Mouse (Mus musculus): ENCODE results near the gene Stk40.

The Stk40 gene

DNA sequence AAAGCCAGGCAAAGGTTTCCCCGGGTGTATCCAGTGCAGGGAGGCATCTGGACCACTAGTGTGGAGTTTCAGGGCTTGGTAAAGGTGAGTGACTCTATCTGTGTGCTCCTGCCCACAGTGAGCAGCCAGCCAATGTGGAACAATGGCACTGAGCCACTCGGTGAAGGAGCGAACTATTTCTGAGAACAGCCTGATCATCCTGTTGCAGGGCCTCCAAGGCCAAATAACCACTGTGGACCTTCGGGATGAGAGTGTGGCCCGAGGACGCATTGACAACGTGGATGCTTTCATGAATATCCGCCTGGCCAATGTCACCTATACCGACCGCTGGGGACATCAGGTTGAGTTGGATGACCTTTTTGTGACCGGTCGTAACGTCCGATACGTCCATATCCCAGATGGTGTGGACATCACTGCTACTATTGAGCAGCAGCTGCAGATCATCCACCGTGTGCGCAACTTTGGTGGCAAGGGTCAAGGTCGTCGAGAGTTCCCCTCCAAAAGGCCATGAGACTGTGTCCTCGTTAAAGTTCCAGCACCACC lies 6.0 kb upstream of the Stk40 start:
- DNase-seq (ENCODE audit: low spot score): peak; percentile 32

DNA sequence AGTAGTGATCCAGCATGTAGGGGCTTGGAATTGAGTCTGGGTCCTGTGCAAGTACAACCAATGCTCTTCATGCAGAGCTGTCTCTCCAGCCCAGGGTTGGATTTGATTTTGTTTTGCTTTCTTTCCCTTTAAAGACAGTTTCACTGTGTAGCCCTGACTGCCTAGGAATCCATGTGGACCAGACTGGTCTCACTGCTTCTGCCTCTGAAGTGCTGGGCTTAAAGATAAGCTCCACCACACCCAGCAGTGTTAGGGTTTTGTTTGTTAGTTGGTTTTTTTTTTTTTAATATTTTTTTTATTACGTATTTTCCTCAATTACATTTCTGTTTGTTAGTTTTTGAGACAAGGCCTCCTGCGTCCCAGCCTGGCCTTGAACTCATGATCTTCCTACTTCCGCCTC lies 4.4 kb upstream of the Stk40 start:
- no peak for DNase-seq (ENCODE audit: low spot score)

DNA sequence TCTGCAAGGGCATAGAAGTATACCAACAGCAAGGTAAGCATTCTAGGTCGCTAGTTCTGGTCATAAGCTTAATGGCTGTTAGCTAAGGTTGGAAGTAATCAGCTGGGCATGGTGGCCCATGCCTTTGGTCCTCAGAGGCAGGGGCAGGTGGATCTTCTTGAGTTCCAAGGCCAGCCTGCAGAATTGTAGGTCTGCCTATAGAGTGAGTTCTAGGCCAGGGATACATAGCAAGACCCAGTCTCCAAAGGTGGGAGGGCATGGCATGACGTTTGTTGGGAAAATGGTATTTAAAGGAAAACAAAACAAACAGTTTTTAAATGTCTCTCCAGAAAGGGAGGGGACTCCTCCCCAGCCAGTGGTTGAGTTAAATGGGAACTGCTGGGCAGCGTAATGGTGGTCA lies 3.0 kb upstream of the Stk40 start:
- DNase-seq (ENCODE audit: low spot score): no peak

DNA sequence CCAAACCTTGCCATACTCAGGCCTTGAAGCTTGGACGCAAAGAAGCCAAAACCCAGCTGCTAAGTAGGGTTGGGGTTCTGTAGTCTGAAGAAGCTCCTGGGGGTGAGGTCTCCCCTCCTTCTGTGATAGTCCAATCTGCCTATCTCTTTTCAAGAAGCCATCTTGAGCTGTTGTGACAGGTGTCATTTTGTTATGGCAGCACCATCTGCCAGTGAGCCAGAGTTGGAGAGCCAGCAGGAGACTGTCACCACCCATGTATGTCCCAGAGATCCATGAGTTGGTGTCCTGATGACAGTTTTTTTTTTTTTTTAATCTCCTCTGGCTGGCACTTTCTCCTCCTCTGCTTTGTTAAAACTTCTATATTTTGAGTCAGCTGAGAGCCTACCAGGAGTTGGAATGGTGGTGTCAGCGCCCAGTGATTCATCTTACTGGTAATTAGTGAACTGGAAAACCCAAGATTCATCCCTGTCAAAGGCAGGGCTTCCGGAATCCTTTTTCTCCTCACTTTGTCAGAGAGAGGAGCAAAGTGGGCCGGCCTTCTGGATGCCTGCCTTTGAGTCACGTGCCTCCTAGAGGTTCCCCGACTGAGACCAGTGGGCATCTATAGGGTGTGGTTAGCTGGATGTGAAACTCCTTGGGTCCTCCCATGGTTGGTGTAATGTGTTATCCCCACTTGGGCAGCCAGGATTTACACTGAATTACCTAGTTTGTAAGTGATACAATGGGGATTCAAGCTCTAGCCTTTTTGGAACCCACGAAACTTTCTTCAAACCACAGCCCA lies 1.5 kb upstream of the Stk40 start:
- DNase-seq (ENCODE audit: low spot score): no peak

DNA sequence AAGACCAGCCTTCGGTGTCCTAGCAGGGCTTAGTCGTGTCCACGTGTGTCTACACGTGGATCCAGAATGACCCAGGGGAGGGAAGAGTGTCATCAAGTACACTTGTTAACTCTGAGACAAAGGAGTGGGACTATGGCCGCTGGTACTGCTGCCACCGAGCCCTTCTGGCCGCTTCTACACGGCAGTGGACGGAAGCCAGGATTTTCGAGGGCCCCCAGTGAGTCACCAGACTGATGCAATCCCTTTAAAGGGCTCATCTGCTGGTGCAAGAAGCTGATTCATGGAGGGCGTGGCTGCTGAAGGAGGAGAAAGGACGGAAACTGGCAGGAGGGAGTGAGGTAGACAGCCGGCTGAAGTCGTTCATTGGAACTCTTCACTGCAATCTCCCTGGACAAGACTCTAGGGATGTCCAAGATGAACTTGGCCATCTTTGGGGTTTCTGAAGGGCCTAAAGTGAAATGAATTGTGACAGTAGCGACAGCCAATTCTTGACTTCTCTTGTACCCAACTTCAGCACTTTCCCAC lies 638 bp upstream of the Stk40 start:
- peak; percentile 79 for DNase-seq (ENCODE audit: low spot score)

DNA sequence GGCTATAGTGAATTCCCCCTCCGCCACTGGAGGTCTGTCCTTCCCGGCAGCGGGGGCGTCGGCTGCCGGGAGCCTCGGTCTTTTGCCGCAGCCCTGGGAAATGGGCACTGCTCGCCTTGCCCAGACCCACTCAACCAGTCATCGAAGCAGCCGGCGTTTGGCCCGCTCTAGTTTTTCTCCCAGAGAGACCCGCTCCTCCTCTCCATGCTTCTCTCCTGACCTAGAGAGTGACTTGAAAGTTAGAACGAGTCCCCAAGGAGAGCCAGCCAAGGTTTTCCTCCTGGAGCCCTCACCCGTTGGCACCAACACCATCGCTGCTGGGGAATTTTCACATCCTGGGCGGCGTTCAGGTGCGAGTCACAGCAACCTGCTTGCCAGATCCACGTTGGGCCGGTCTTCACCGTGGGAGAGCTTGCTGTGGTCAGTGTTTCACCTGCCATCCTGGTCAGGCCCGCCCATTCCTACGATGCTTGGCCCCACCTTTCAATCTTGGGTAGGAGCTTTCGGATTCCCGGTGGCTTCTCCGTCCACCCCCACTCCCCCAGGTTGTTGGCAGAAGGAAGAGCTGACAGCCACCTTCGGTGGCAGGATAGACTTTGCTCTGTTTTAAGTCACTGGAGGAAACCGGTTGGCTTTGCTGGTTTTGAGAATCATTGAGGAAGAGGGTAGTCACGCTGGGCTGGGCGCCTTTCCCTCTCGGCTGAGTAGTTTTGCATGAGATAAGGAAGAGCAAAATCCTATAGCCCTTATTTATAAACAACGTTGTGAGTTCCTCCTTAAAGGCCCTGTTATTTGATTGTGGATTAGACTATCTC lies 711 bp downstream of the Stk40 start:
- DNase-seq (ENCODE audit: low spot score): peak; percentile 46

DNA sequence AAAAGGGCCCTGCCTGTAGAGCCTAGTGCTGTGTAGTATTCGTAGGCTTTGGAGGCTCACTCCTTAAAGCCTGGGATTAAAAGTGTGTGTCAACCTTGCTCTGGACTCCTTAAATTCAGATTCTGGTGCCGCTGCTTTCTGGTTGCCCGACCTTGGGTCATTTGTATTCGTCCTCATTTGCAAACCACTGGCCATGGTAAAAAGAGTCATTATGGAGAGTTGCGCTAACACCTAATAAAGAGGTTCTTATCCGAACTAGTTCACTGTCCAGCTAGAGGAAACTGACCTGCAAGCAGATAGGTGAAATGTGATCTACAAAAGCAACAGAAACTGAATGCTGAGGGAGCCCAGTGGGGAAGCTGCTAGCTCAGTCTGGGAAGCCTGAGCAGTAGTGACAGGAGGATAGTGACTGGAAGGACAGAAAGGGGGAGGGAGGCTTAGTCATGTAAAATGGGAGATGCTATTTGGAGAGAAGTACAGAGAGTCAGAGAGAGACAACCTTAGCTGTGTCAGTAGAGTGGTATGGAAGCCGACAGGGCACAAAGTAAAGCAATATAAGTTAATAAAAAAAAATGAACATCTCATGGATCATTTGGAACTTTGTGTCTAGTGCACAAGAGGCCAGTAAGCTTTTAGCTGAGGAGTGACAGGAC lies 1.5 kb downstream of the Stk40 start:
- DNase-seq (ENCODE audit: low spot score): no peak

DNA sequence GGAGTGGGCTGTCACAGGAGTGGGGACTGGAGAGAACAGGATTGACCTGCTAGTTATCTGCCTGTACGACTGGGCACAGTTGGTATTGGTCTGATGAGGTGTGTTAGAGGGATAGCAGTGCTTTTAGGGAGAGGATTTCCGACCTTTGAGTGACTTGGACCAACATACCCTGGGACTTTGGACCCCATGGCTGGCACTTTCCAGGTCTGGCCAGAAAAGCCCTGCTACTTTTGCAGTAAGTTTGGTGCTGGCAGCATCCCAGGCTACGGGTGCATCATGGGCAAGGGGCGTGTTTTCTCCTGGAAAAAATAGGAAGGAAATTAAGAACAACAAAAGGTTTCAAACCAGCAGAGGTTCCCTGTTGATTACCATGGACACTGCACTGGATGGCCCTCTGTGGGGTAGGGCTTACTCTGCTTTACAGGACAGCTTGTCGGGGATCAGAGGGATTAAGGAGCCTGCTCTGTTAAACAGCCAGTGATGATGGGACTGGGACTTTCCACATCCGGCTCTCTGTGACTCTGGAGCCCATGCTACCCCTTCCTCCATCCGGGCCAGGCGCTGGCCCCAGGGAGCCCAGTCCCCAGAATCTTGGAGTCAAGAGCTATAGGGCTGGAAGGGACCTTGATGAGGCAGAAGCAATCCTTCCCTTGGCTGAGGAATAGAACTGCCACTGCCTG lies 4.4 kb downstream of the Stk40 start:
- DNase-seq (ENCODE audit: low spot score): no peak

DNA sequence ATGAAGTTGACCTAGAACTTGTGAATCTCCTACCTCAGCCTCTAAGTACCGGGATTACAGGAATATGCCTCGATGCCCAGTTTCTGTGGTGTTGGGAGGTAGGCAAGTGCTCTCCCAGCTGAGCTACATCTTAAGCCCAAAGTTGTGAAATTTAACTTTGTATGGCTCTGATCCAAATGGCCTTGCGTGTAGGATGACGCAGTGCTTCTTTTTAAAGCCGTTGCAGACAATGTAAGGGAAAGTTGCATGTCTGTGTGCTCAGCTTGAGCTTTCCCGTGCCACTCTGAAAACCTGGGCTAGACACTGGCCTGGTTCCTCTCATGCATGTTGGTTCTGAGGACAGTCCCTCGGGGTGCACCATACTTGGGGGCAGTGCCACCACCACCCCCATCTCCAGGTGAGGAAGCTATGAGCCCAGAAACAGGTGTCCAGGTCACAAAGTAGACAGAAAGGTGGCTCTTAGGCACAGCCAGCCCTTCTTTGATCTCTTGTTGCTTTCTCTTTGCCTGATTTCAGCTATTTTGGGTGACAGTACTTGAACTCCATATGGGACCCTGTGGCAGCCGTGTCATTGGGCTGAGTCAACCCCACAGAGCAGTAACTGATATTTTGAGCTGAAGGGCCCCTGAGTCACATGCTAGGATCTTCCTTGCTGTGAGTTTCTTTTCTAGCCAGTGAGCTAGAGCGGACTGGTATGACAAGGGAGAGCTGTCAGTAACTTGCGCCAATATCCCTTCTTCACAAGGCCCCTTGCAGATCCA lies 6.0 kb downstream of the Stk40 start:
- DNase-seq (ENCODE audit: low spot score): no peak

DNA sequence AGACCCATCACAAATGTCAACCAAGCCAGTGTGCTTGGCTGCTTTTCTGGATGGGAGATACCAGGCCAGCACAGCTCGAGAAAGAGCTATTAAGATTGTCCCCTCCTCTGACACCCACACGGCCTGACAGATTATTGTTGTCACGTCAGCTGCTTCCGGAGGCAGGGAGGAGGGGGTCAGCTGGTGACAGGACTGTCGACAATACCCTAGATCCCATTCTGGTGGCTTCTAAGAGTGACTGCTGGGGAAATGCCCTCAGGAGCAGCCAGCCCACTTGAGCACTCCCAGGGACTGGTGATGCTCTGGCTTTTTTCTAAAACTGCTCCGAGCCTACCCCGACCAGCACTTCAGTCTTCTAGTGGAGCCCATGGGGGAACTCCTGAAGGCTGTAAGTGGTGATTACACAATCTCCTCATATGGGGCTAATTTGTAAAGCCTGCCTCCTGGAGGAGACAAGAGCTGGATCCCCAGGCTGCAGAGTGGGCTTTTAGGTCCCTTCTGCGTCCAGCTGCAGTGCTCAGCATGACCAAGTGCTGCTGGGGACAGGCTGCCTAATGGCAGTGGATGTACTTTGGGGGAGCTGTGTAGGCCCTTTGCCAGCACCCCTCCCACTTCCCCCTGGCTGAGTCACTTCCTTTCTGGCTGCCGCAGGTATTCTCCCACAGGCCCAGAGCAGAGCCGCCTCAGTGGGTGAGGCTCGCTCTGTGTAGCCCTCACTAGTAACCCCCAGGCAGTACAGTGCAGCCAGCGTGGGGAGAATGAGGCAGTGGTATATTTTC lies 6.8 kb downstream of the Stk40 start:
- DNase-seq (ENCODE audit: low spot score): peak; percentile 52

DNA sequence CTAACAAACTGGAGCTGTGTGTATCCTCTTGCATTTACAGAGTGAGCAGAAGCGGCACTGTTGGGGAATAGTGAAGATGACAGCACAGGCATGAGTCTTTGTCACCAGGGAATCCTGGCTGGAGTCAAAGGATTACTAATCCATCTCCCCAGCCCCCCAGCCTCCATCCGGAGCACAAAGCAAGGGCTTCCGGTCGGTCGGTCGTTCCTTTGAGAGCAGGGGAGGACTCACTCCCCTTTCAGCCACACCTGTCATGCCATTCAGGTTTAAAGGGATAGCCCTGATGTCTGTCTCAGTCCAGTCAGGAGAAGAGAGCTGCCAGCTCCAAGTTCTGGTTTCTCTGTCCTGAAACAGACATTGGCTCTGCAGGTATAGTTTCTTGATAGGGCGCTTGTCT lies 7.4 kb downstream of the Stk40 start:
- no peak for DNase-seq (ENCODE audit: low spot score)

DNA sequence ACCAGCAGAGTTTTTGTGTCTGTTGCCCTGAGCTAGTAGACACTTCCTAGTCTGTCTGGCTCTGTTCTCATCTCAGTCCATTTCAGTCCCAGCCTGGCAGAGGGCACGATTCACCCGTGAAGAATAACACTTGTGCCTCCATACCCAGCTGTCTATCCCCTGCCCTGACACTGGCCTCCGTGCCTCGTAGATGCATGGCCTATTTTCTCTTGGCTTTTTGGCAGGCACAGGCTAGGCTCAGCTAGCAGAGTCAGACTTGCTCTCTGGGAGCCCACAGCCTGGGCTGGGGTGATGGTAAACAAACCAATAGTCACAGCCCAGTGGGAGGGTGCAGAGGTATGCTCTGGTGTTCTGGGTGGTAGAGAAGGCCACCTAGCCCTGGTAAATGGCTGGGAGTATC lies 9.5 kb downstream of the Stk40 start:
- no peak for DNase-seq (ENCODE audit: low spot score)

DNA sequence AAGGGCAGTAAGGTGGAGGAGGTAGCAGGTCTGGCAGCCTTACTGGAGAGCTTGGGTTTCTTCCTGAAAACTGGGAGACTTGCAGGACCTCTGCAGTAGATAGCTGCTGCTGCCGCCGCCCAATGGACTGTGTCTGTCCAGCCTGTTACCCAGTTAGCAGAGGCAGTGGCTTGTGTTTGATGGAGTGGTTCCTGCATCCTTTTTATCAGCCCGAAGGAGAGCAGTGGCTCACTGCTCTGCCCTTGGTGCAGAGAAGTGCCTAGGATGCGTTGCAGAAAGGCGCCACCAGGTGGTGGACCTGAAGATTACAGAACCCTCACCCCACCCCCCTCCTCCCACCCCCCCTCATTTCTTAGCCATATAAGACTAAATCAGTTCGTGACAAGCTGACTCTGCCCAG lies 10.2 kb downstream of the Stk40 start:
- DNase-seq (ENCODE audit: low spot score): no peak

DNA sequence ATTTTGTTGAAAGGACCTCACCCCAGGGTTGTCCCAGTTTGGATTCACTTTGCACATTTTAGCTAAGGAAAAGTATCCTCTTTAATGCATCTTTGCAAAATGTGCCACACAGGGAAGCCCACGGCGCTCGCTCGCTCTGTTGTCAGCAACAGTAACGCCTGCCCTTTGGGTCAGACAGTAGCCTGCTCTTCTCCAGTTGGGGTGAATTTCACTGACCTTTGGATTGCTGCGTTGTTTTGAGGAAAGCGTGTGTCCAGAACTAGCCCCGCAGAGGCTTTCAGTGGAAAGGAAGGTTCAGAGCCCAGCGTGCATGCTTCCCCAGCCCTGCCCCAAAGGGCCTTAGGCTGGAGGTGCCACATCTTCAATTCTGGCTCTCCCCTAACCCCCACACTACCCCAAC lies 11.7 kb downstream of the Stk40 start:
- no peak for DNase-seq (ENCODE audit: low spot score)

DNA sequence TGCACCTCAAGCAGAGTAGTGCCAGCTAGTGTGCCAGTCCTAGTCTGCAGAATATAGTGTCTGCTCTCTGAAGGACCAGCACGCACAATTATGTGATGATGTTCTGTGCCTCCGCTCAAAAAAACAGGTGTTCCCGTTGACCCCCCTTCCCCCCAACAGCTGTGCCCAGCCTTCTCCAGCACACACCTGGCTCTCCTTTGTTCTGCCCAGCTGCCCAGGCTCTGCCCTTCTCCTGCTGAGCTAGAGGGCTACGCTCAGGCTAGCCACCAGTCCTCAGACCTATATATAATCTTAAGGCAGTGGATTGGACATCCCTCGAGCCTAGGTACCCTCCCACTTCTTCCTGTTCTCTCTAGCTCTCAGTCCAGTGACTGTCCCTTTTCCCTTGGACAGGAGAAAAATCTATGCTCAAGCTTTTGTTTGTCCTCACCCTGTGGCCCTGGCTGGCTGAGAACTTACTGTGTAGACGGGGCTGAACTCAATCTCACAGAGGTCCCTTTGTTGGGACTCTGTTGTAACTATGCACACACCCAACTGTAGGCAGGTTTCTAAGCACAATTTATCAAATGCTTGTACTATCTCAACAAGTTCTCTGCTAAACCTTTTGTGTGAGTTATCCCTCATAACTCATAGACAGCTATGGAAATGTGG lies 12.2 kb downstream of the Stk40 start:
- DNase-seq (ENCODE audit: low spot score): no peak

DNA sequence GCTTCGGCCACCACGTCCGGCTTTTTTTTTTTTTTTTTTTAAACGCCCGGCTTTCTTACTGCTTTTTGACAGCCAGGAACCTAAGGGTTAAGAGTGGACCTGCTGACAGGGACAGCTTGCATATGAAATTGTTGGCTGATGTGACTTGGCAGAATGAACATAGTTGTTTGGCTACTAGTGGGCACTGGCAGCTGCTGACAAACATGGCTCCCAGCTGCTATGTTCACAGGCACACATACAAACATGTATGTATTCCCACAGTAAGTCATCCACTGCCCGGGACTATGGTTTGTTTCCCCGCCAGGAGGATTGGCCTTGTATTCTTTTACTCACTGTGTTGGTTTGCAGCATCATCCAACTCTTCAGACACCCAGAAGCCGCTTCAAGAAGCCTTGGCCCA lies 13.4 kb downstream of the Stk40 start:
- DNase-seq (ENCODE audit: low spot score): no peak

DNA sequence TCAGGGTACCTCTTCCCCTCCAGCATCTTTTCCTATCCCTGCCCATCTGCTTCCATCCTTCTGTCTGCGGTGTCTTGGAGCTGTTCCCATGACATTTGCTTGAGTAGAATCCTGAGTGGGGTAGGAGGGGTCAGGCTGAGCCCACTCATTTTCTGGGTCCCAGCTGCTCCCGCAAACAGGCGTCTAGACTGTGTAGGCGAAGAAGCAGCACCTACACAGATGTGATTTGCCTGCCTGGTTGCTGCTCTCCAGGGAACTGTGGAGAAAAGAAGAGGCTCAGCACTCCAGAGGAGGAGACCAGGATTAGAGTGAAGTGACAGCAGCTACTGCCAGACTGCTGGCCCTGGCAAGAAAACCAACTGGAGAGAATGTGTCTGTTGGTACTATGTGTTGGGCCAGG lies 14.9 kb downstream of the Stk40 start:
- DNase-seq (ENCODE audit: low spot score): no peak

DNA sequence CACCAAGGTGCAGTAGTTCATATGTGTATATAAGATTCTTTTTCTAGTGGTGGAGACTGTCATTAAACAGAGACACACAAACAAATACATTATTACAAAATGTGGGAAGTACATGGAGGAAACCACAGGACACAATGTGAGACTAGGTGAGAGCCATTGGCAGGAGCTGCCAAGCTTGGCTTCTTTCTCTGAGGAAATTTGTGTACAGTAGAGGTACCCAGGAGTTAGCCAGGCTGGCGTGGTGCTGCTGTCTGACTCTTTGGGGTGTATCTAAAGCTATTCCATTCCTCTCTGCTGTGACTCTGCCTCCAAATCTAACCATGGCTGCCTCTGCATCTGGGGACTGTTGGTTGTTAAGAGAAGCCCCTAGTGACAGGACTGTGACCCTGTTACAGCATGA lies 15.3 kb downstream of the Stk40 start:
- no peak for DNase-seq (ENCODE audit: low spot score)

DNA sequence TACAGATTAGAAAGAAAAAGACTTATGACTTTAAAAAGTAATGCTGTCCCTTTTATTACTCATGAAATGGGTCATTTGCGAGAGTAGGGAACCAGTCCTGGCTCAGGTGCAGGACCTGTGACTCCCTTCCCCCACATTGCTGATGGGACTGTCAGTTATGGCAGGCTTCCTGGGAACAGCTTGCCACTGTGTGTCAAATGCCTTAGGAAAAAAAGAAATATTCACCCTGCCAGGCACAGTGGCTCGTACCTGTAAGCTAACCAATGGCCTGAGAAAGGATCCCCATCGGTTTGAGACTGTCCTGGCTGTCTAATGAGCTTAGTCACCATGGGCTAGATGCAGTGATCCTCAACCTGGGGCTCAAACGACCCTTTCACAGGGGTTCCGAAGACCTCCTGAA lies 16.3 kb downstream of the Stk40 start:
- DNase-seq (ENCODE audit: low spot score): no peak

DNA sequence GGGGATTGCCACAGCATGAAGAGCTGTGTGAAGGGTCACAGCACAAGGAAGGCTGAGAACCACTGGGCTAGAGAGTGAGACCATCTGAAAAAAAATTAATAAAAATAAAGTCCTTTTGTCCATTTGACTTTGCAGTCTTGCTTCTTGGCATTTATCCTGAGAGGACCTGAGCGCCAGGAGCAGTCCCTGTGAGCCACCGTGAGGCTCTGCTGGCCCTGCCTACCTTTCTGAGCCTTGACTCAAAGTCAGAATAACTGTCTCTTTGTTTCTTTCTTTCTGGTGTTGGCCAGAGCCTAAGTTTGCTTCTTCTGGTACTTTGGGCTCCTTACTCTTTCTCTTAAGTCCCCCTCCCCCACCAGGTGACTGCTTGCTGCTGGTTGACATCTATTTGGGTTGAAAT lies 16.7 kb downstream of the Stk40 start:
- no peak for DNase-seq (ENCODE audit: low spot score)

Data from testis, postnatal 14 days (tissue).